Mouse (Mus musculus): Measurements from ENCODE around the gene Pip5k1b. TPM values are rescaled to one million over a fixed set of nuclear protein-coding genes. Genes with fewer than 3 reads are reported as not detected.

The Pip5k1b gene
- polyA plus RNA-seq, 1 experiment = 3.1 TPM

DNA sequence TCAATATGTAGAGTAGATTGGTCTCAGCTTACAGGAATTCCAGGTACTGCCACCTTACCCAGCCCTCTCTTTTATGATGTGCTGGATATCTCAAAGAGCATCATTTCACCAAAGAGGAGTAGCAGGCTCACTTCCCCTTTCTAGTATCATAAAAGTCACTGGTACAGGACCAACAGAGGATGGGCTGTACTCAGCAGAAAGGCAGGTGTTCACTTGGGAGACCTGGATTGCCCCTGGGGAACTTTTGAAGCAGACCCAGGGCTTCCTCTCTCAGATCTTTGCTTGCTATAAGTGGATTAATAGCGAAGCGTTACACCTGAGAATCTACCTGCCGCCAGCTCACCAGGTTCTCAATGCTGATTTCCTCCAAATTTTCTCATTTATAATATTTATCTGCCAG, 127.7 kb downstream of the Pip5k1b start:
- peaks cover 6% of the 10 kb centered on the region for H3K4me1 ChIP-seq (ENCODE audit: control insufficient read depth)
- no peaks in the 10 kb centered on the region for H3K27me3 ChIP-seq (ENCODE audit: control insufficient read depth)
- H3K9me3 ChIP-seq (ENCODE audit: control insufficient read depth, low read length) = no peaks in the 10 kb centered on the region
- no peak overlapping the region for H3K4me3 ChIP-seq (replicated peaks)
- H3K36me3 ChIP-seq (ENCODE audit: control insufficient read depth) = no peaks in the 10 kb centered on the region
- TF ChIP-seq GATA1 (IDR thresholded peaks at IDR 0.05; ENCODE audit: low read length) (no peak), TAL1 (IDR thresholded peaks at IDR 0.05; ENCODE audit: low read length) (no peak)

DNA sequence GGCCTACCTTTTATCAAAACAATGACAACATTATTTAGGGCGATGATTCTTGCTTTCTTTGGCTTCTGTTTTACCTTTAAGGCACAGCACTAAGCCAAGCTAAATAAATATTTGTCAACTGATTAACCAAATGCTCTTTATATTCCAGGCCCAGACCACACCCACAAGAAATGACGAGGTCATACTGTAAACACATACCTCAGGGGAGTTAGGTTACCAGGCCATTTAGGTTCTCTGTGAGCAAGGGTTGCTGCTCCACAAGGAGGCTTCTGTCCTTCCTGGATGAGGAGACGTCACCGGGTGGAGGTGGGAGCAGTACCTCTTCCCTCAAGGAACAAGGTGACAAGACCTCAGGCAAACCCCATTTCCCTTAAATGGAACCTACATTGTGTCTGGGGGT, 128.4 kb downstream of the Pip5k1b start:
- H3K4me1 ChIP-seq (ENCODE audit: control insufficient read depth) = peaks cover 6% of the 10 kb centered on the region
- no peaks in the 10 kb centered on the region for H3K27me3 ChIP-seq (ENCODE audit: control insufficient read depth)
- H3K4me3 ChIP-seq (replicated peaks) = no peak overlapping the region
- no peaks in the 10 kb centered on the region for H3K36me3 ChIP-seq (ENCODE audit: control insufficient read depth)
- TF ChIP-seq GATA1 (IDR thresholded peaks at IDR 0.05; ENCODE audit: low read length) (no peak), TAL1 (IDR thresholded peaks at IDR 0.05; ENCODE audit: low read length) (no peak)
- H3K9me3 ChIP-seq (ENCODE audit: control insufficient read depth, low read length) = no peaks in the 10 kb centered on the region

DNA sequence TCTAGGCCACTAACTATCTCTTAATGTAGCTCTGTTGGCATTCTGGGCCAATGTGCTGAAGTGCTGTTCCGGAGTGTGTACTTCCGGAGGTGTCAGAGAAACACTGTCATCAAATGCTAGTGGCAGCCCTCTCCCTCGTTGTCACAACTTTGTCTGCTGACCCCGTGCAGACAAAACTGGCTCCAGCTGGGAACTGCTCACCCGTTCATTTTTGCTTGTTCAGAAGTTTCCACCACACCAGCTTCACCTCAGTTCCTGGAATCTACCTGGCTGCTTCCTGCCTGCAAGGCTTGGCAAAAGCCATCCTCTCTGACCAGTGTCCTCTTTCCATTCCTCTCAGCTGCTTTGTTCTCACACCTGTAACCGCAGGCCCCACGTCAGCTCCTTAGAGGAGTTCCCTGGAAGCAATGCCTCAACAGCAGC, 128.9 kb downstream of the Pip5k1b start:
- no peak overlapping the region for H3K4me3 ChIP-seq (replicated peaks)
- H3K4me1 ChIP-seq (ENCODE audit: control insufficient read depth) = peaks cover 6% of the 10 kb centered on the region
- no peaks in the 10 kb centered on the region for H3K36me3 ChIP-seq (ENCODE audit: control insufficient read depth)
- TF ChIP-seq GATA1 (IDR thresholded peaks at IDR 0.05; ENCODE audit: low read length) = no peak
- H3K27me3 ChIP-seq (ENCODE audit: control insufficient read depth) = no peaks in the 10 kb centered on the region
- no peaks in the 10 kb centered on the region for H3K9me3 ChIP-seq (ENCODE audit: control insufficient read depth, low read length)

DNA sequence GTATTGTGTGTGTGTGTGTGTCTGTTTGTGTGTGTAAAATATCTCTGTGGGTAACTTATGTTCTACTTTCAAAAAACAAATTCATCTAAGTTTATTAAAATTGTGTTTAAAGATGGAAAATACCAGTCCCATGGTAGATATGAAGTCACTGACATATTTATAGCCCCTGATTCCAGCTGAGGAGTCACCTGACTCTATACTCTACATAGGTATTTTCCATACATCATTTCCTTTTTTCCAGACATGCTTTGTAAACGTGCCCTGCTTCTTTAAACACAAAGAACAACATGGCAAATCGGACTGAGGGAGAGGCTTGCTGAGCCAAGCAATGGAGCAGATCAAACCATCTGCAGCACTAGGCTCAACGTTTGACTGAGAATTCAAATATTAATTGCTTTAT, 137.6 kb downstream of the Pip5k1b start:
- Histone ChIP-seq H3K36me3 (ENCODE audit: control insufficient read depth) (no peaks in the 10 kb centered on the region), H3K4me1 (ENCODE audit: control insufficient read depth) (no peaks in the 10 kb centered on the region), H3K27me3 (ENCODE audit: control insufficient read depth) (no peaks in the 10 kb centered on the region), H3K4me3 (replicated peaks) (no peak overlapping the region), H3K9me3 (ENCODE audit: control insufficient read depth, low read length) (no peaks in the 10 kb centered on the region; the same call in 1 of the 2 replicates)
- TF ChIP-seq TAL1 (IDR thresholded peaks at IDR 0.05; ENCODE audit: low read length) (no peak), GATA1 (IDR thresholded peaks at IDR 0.05; ENCODE audit: low read length) (no peak)

DNA sequence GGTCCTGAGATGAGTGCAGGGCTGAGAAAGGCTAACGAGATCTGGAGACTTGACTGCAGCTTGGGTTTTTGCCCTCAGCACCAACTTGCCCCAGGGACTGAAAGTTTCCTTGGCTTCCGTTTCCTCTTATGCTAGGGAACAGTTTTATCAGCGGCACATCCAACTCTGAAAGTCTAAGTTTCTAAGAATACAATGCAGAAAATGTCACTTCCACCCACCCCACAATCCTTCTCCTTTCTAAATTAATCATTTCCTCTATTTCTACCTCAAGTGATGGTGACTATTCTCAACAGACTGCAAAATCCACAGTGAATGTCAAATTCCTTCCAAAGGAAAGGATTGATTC, 138.0 kb downstream of the Pip5k1b start:
- no peaks in the 10 kb centered on the region for H3K36me3 ChIP-seq (ENCODE audit: control insufficient read depth)
- H3K27me3 ChIP-seq (ENCODE audit: control insufficient read depth) = no peaks in the 10 kb centered on the region
- H3K4me3 ChIP-seq (replicated peaks) = no peak overlapping the region
- TF ChIP-seq TAL1 (IDR thresholded peaks at IDR 0.05; ENCODE audit: low read length) (no peak), GATA1 (IDR thresholded peaks at IDR 0.05; ENCODE audit: low read length) (no peak)
- H3K4me1 ChIP-seq (ENCODE audit: control insufficient read depth) = no peaks in the 10 kb centered on the region
- H3K9me3 ChIP-seq (ENCODE audit: control insufficient read depth, low read length) = no peaks in the 10 kb centered on the region; the same call in 1 of the 2 replicates

DNA sequence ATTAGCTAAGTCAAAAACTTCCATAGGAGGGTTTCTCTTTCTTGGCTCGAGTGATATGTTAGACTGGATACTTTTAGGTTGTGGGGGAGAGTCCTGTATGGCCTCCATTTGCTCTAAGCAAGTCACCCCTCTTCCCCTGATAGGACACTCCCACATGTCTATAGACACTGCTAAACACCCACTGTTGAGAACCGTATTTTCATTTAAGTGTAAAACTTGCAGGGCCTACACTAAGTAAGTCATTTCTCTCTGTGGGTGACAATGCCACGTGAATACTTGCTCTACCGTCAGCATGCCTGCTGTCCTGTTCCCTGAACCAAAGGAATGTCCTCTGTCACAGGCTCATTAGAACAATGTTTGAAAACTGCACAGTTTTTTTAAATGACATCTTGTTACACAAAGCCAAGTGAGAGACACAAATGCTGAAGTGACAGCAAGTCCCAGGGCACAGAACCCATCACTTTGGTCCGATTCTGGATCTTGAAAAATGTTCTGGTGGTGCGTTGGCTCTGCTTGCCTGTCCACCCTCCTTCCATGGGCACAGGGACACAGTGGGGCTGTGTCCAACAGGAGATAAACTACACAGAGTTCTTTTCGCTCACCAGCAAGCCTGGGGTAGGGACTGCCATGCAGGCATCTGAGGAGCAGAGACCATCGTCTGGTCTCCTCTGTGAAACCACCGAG, 138.6 kb downstream of the Pip5k1b start:
- no peak for TF ChIP-seq TAL1 (IDR thresholded peaks at IDR 0.05; ENCODE audit: low read length)
- TF ChIP-seq GATA1 (IDR thresholded peaks at IDR 0.05; ENCODE audit: low read length) = no peak
- H3K27me3 ChIP-seq (ENCODE audit: control insufficient read depth) = no peaks in the 10 kb centered on the region
- H3K36me3 ChIP-seq (ENCODE audit: control insufficient read depth) = no peaks in the 10 kb centered on the region
- H3K4me1 ChIP-seq (ENCODE audit: control insufficient read depth) = no peaks in the 10 kb centered on the region
- no peaks in the 10 kb centered on the region; the same call in 1 of the 2 replicates for H3K9me3 ChIP-seq (ENCODE audit: control insufficient read depth, low read length)
- H3K4me3 ChIP-seq (replicated peaks) = no peak overlapping the region

DNA sequence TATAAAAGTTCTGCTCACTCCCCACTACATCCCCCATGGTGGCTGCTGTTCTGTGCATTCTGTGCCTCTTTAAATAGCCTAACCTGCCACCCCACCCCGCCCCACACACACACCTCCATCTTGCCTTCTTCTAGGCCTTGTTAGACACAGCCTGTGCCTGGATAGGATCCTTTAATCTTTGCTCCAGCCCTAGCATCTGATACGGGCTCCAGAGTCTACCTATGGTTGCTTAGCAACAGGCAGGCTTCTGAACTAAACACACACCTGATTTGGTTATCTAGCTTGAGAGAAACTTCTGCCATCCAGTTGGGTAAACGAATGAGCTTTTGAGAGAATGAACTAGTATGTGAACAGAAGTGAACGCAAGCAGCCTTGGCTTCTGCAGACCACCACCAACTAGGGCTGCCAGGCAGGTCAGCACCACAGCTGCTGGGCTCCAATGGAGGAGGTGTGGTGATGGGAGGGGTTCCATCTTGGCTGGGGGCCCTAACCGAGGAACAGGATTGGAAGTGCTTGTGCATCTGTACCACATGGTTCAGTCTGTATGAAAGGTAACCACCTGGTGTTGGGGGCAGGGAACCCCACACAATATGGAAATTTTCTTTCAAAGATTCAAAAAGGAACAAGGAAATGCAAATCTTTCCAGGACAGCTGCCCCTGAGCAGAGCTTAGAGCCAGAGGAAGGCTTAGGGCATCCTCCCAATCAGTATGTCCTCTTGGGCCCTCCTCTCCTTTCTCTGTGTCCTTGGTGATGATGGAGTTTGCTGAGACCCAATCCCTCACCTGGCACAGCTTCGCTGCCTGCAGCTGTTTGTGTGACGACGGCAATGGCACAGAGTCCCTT, 139.7 kb downstream of the Pip5k1b start:
- no peak overlapping the region for H3K4me3 ChIP-seq (replicated peaks)
- no peaks in the 10 kb centered on the region; the same call in 1 of the 2 replicates for H3K9me3 ChIP-seq (ENCODE audit: control insufficient read depth, low read length)
- no peaks in the 10 kb centered on the region for H3K27me3 ChIP-seq (ENCODE audit: control insufficient read depth)
- no peak for TF ChIP-seq TAL1 (IDR thresholded peaks at IDR 0.05; ENCODE audit: low read length)
- TF ChIP-seq GATA1 (IDR thresholded peaks at IDR 0.05; ENCODE audit: low read length) = no peak
- no peaks in the 10 kb centered on the region for H3K4me1 ChIP-seq (ENCODE audit: control insufficient read depth)
- H3K36me3 ChIP-seq (ENCODE audit: control insufficient read depth) = no peaks in the 10 kb centered on the region

DNA sequence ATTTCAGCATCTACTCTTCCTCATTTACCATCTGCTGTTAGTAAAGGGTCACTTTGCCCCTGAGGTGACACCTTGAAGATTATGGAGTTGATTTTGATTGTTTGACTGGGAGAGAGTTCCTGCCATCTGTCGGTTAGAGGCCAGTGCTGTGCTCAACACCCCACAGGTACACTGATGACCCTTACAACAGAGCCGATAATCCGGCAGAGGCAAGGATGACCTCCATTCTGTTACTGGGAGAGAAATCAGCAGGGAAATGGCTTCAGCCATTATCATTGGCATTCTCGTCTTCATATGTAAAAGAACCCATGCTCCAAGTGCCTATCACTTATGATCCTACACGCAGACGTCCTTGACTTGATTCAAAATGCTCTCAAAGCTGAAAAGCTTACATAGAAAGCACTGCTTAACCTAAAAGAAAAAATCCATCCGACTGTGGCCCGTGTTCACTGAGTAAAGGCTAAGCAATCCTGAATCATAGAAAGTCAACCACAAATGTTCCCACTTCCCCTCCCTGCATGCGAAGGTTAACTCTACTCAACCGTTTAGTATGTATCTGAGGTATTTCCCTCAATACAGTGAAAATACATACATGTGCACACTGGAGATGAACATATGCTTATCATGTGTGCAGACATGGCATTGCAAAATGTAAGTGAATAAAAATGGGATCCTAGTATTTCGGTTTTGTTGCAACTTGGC, 146.7 kb downstream of the Pip5k1b start:
- H3K27me3 ChIP-seq (ENCODE audit: control insufficient read depth) = no peaks in the 10 kb centered on the region
- no peaks in the 10 kb centered on the region; the same call in 1 of the 2 replicates for H3K9me3 ChIP-seq (ENCODE audit: control insufficient read depth, low read length)
- TF ChIP-seq GATA1 (IDR thresholded peaks at IDR 0.05; ENCODE audit: low read length) = no peak
- no peak overlapping the region for H3K4me3 ChIP-seq (replicated peaks)
- H3K4me1 ChIP-seq (ENCODE audit: control insufficient read depth) = no peaks in the 10 kb centered on the region
- H3K36me3 ChIP-seq (ENCODE audit: control insufficient read depth) = no peaks in the 10 kb centered on the region

DNA sequence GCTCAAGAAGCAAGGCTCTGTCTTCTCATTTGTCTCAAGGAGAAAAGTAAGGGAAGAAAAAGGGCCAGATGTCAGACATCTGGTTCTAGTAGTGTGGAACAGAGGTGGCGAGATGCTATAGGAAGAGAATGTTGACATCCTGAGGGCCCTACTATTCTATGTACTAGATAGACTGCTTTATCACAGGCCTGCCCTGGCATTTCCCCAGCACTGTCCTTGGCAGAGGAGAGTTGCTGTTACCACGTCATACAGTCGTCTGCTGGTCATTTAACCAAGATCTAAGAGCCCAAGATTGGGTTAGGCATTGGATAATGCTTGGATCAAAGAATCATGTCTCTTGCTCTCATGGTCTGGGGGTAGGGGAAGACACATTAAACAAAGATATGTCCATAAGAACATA, 151.0 kb downstream of the Pip5k1b start:
- no peaks in the 10 kb centered on the region for H3K9me3 ChIP-seq (ENCODE audit: control insufficient read depth, low read length)
- H3K4me3 ChIP-seq (replicated peaks) = no peak overlapping the region
- no peaks in the 10 kb centered on the region for H3K4me1 ChIP-seq (ENCODE audit: control insufficient read depth)
- H3K36me3 ChIP-seq (ENCODE audit: control insufficient read depth) = no peaks in the 10 kb centered on the region
- no peaks in the 10 kb centered on the region for H3K27me3 ChIP-seq (ENCODE audit: control insufficient read depth)
- TF ChIP-seq GATA1 (IDR thresholded peaks at IDR 0.05; ENCODE audit: low read length) = no peak
- TF ChIP-seq TAL1 (IDR thresholded peaks at IDR 0.05; ENCODE audit: low read length) = no peak
